In genomic region chr3:115762841-115763240, GRCm38 (mm10) we compare ENCODE assay signal across 19 mouse cellular contexts. TPM values are rescaled to one million over a fixed set of nuclear protein-coding genes. Genes with fewer than 3 reads are reported as not detected.
DNase-seq lines count a peak whose midpoint lies in the region; ATAC-seq and TF ChIP-seq lines count a peak whose summit lies in the region.
"Had no signal": no experiment of that assay in that cellular context is flagged by ENCODE, and none has a peak within 500 bp of the region (broad histone marks: within the 10 kb centered on the region; RNA-seq: fewer than 3 reads in every experiment).

No protein-coding gene starts in this region.

- DNase-seq in adrenal gland, adult 2 months = peak; percentile 7
- no peak for DNase-seq in adrenal gland, adult 18-20 months (ENCODE audit: low spot score in 2 of 2)
- DNase-seq in lung, postnatal 0 days (ENCODE audit: low spot score) = no peak
- DNase-seq in lung, postnatal 14 days = no peak
- DNase-seq in kidney, postnatal 14 days = peak; percentile 14
- no peak for DNase-seq in thymus, postnatal 4 days
- DNase-seq: cerebellum, adult 11-12 months; layer of hippocampus, postnatal 36 days; right cerebral cortex, adult 18-20 months had no signal

- H3K4me2 ChIP-seq in intestine, postnatal 0 days (replicated peaks; ENCODE audit: low read depth) = peak overlapping the region; percentile 14; the same call in 1 of the 2 replicates
- no peak overlapping the region for H3K4me2 ChIP-seq in intestine, embryonic 16.5 days (ENCODE audit: low read depth, low read length)
- no peak overlapping the region for H3K4me2 ChIP-seq in lung, postnatal 0 days (replicated peaks; ENCODE audit: low read depth, low read length)
- H3K4me2 ChIP-seq: embryonic facial prominence, embryonic 13.5 days; hindbrain, embryonic 15.5 days; limb, embryonic 15.5 days; midbrain, embryonic 15.5 days had no signal

- H3K9me3 ChIP-seq in intestine, postnatal 0 days (ENCODE audit: control insufficient read depth) = no peaks in the 10 kb centered on the region
- H3K9me3 ChIP-seq in intestine, embryonic 16.5 days (ENCODE audit: control insufficient read depth, low read length) = no peaks in the 10 kb centered on the region
- no peaks in the 10 kb centered on the region for H3K9me3 ChIP-seq in lung, postnatal 0 days (ENCODE audit: low read length)
- H3K9me3 ChIP-seq: embryonic facial prominence, embryonic 13.5 days; G1E; hindbrain, embryonic 15.5 days; limb, embryonic 15.5 days; midbrain, embryonic 15.5 days had no signal

- no peaks in the 10 kb centered on the region; the same call in 1 of the 2 replicates for H3K4me1 ChIP-seq in intestine, postnatal 0 days (replicated peaks; ENCODE audit: control insufficient read depth, insufficient read depth, low read length)
- peaks cover 6% of the 10 kb centered on the region; the same call in 1 of the 2 replicates for H3K4me1 ChIP-seq in intestine, embryonic 16.5 days (ENCODE audit: control insufficient read depth, insufficient read depth, low read length)
- H3K4me1 ChIP-seq in lung, postnatal 0 days (ENCODE audit: insufficient read depth, low read depth, low read length) = 0 out of 2 replicates have a peak, but pooled peaks cover 5% of the 10 kb centered on the region
- H3K4me1 ChIP-seq: hindbrain, embryonic 15.5 days; midbrain, embryonic 15.5 days had no signal

- no peak overlapping the region for H3K27ac ChIP-seq in intestine, postnatal 0 days (ENCODE audit: low read depth, low read length)
- H3K27ac ChIP-seq in intestine, embryonic 16.5 days (ENCODE audit: low read length) = no peak overlapping the region
- H3K27ac ChIP-seq in lung, postnatal 0 days (ENCODE audit: low read length) = peak overlapping the region; percentile 44
- H3K27ac ChIP-seq: embryonic facial prominence, embryonic 13.5 days; hindbrain, embryonic 15.5 days; limb, embryonic 15.5 days; midbrain, embryonic 15.5 days had no signal

- H3K9ac ChIP-seq in intestine, postnatal 0 days (ENCODE audit: low read depth, low read length) = no peak overlapping the region
- no peak overlapping the region for H3K9ac ChIP-seq in intestine, embryonic 16.5 days (ENCODE audit: low read depth, low read length)
- H3K9ac ChIP-seq in lung, postnatal 0 days (replicated peaks; ENCODE audit: low read depth) = no peak overlapping the region
- H3K9ac ChIP-seq: embryonic facial prominence, embryonic 13.5 days; hindbrain, embryonic 15.5 days; limb, embryonic 15.5 days; midbrain, embryonic 15.5 days had no signal

- no peaks in the 10 kb centered on the region for H3K27me3 ChIP-seq in intestine, postnatal 0 days (replicated peaks; ENCODE audit: control insufficient read depth, insufficient read depth, low read length)
- H3K27me3 ChIP-seq in intestine, embryonic 16.5 days (replicated peaks; ENCODE audit: control insufficient read depth, insufficient read depth, low read length) = no peaks in the 10 kb centered on the region
- H3K27me3 ChIP-seq in lung, postnatal 0 days (replicated peaks; ENCODE audit: insufficient read depth, low read length) = no peaks in the 10 kb centered on the region
- H3K27me3 ChIP-seq: embryonic facial prominence, embryonic 13.5 days; hindbrain, embryonic 15.5 days; limb, embryonic 15.5 days; megakaryocyte, embryonic 14.5 days; midbrain, embryonic 15.5 days had no signal

- no peak for TF ChIP-seq EP300 in lung, postnatal 0 days (IDR thresholded peaks at IDR 0.05)

- H3K4me3 ChIP-seq in intestine, postnatal 0 days (ENCODE audit: low read depth, low read length) = no peak overlapping the region
- no peak overlapping the region for H3K4me3 ChIP-seq in intestine, embryonic 16.5 days (ENCODE audit: low read length)
- no peak overlapping the region for H3K4me3 ChIP-seq in lung, postnatal 0 days (ENCODE audit: low read depth, low read length)
- H3K4me3 ChIP-seq: embryonic facial prominence, embryonic 13.5 days; hindbrain, embryonic 15.5 days; limb, embryonic 15.5 days; megakaryocyte, embryonic 14.5 days; midbrain, embryonic 15.5 days had no signal

- WGBS in intestine, postnatal 0 days = 51% methylated on average over 7 of the region's 7 CpGs
- WGBS in intestine, embryonic 16.5 days = 73% methylated on average over 7 of the region's 7 CpGs
- WGBS in lung, postnatal 0 days = 41% methylated on average over 7 of the region's 7 CpGs

- TF ChIP-seq CTCF in intestine, postnatal 0 days (IDR thresholded peaks at IDR 0.05; ENCODE audit: low read depth) = no peak
- TF ChIP-seq CTCF in lung, postnatal 0 days (IDR thresholded peaks at IDR 0.05) = no peak

- ATAC-seq in intestine, postnatal 0 days = no peak
- no peak for ATAC-seq in intestine, embryonic 16.5 days
- peak; percentile 25; the same call in 1 of the 2 replicates for ATAC-seq in lung, postnatal 0 days
- ATAC-seq: CD4-positive, CD25-positive, alpha-beta regulatory T cell, adult 4 months; forebrain, embryonic 16.5 days; midbrain, embryonic 15.5 days had no signal

- H3K36me3 ChIP-seq in intestine, postnatal 0 days (ENCODE audit: control insufficient read depth, insufficient read depth) = no peaks in the 10 kb centered on the region
- H3K36me3 ChIP-seq in intestine, embryonic 16.5 days (ENCODE audit: control insufficient read depth, insufficient read depth, low read length) = no peaks in the 10 kb centered on the region
- no peaks in the 10 kb centered on the region for H3K36me3 ChIP-seq in lung, postnatal 0 days (ENCODE audit: insufficient read depth, low read length)
- H3K36me3 ChIP-seq: embryonic facial prominence, embryonic 13.5 days; G1E; hindbrain, embryonic 15.5 days; limb, embryonic 15.5 days; midbrain, embryonic 15.5 days had no signal

RNA-seq across cellular contexts. Expression of gene S1pr1, which starts 48.0 kb away (rescaled TPM):
- 10 to 100 TPM; 18.9 to 21.8 TPM for total RNA-seq in adrenal gland, adult 2 months (2021)
- polyA plus RNA-seq in adrenal gland, adult 2 months (2012; rRNA removed) = 25.0 and 26.8 TPM in 2 replicates
- 10 to 100 TPM; 16.8 to 25.6 TPM for total RNA-seq in adrenal gland, adult 18-20 months (2021)
- 7.6 and 8.3 TPM in 2 replicates for polyA plus RNA-seq in intestine, postnatal 0 days (2015; fragmentation: Nextera tagmentation; extraction: Ambion mirVana)
- 13.8 and 14.3 TPM in 2 replicates for polyA plus RNA-seq in intestine, embryonic 16.5 days (2015; fragmentation: Nextera tagmentation; extraction: Ambion mirVana)
- polyA plus RNA-seq in lung, postnatal 0 days (2015; fragmentation: Nextera tagmentation; extraction: Ambion mirVana) = 93.0 and 100 TPM in 2 replicates

Comparison
In these comparisons a context has a peak if more than half of its experiments do, and no peak if none do; other contexts are left out.
1. DNase-seq: peak in adrenal gland, adult 2 months (single experiment) and kidney, postnatal 14 days (single experiment); none in adrenal gland, adult 18-20 months (0 of 2), lung, postnatal 0 days (single experiment), lung, postnatal 14 days (single experiment) and thymus, postnatal 4 days (single experiment).